Mouse (Mus musculus) liver, adult 10 weeks (tissue): Measurements from ENCODE around the gene Magi1. TPM values are rescaled to one million over a fixed set of nuclear protein-coding genes. Genes with fewer than 3 reads are reported as not detected.

ENCODE experiments used
- polyA plus RNA-seq: library from polyadenylated mRNA; stranded (reverse); fragments of 350-450 nt; fragmentation: Illumina TruSeq; extraction: RNeasy Lipid Tissue Mini Kit (QIAGEN cat#74804); gene quantifications from one replicate; pipeline ENCODE4 v1.2.3, GENCODE M21; 2014; ENCODE audit warnings: low read depth, low replicate concordance

Gene Magi1
- polyA plus RNA-seq = 8.3 TPM

GRCm38 (mm10) chr6:94283318-94284061, at the start of gene Magi1:
TSS of gene Magi1 (minus strand) at chr6:94283917.

Other genes with a start within 250 kb of the Magi1 start
- 7.5 TPM for gene Slc25a26, start 216.4 kb upstream of the Magi1 start, polyA plus RNA-seq